Mouse (Mus musculus) kidney, adult 2 months (tissue): ENCODE data around the gene Phospho1. TPM values are rescaled to one million over a fixed set of nuclear protein-coding genes. Genes with fewer than 3 reads are reported as not detected.

Experiments used
- DNase-seq: peaks from one replicate; pipeline ENCODE4 v3.0.0; 2021
- H3K27ac ChIP-seq: fragments of 200-500 bp; 2 replicates; pipeline ENCODE4 v1.5.1; 2012; ENCODE audit warnings: low read depth, low read length, control low read depth, inconsistent platforms; ENCODE audit not compliant: insufficient read depth
- H3K27me3 ChIP-seq: fragments of 200-500 bp; replicated peaks from 2 replicates; pipeline ENCODE4 v1.6.1; 2012; ENCODE audit warnings: mild to moderate bottlenecking, moderate library complexity, low read length, inconsistent platforms; ENCODE audit not compliant: control insufficient read depth, insufficient read depth
- H3K36me3 ChIP-seq: fragments of 200-500 bp; 2 replicates; pipeline ENCODE4 v1.6.1; 2012; ENCODE audit warnings: mild to moderate bottlenecking, moderate library complexity, low read length, inconsistent platforms; ENCODE audit not compliant: control insufficient read depth, insufficient read depth
- H3K4me1 ChIP-seq: fragments of 200-500 bp; 2 replicates; pipeline ENCODE4 v1.6.1; 2011; ENCODE audit warnings: low read length; ENCODE audit not compliant: control insufficient read depth, insufficient read depth
- H3K4me3 ChIP-seq: fragments of 200-500 bp; 2 replicates; pipeline ENCODE4 v1.5.1; 2011; ENCODE audit warnings: mild to moderate bottlenecking, low read depth, low read length, control low read depth; ENCODE audit not compliant: insufficient read depth
- CTCF ChIP-seq: fragments of 200-500 bp; conservative IDR thresholded peaks from 2 replicates; pipeline ENCODE4 v1.5.1; 2011; ENCODE audit warnings: low read depth, mild to moderate bottlenecking, control low read depth, low read length, moderate library complexity, mixed read lengths; ENCODE audit not compliant: insufficient read depth, insufficient read length
- POLR2A ChIP-seq: fragments of 200-500 bp; IDR thresholded peaks from one replicate; pipeline ENCODE4 v1.6.1; 2011; ENCODE audit warnings: low read depth, low read length, control low read depth
- WGBS: fragments of 180-500 bp; shearing (Covaris S2); methylation state at CpG from one replicate; pipeline ENCODE4 v1.1.7; 2018; 5-methylcytosine and 5-hydroxymethylcytosine counted together
- polyA plus RNA-seq: library from polyadenylated mRNA; depleted of rRNA; stranded (reverse); fragments of >200 nt; gene quantifications from 2 replicates; pipeline ENCODE4 v1.2.3, GENCODE M21; 2012; rRNA removed

Phospho1 gene
- 26.4 and 46.5 TPM in 2 replicates for polyA plus RNA-seq

DNA sequence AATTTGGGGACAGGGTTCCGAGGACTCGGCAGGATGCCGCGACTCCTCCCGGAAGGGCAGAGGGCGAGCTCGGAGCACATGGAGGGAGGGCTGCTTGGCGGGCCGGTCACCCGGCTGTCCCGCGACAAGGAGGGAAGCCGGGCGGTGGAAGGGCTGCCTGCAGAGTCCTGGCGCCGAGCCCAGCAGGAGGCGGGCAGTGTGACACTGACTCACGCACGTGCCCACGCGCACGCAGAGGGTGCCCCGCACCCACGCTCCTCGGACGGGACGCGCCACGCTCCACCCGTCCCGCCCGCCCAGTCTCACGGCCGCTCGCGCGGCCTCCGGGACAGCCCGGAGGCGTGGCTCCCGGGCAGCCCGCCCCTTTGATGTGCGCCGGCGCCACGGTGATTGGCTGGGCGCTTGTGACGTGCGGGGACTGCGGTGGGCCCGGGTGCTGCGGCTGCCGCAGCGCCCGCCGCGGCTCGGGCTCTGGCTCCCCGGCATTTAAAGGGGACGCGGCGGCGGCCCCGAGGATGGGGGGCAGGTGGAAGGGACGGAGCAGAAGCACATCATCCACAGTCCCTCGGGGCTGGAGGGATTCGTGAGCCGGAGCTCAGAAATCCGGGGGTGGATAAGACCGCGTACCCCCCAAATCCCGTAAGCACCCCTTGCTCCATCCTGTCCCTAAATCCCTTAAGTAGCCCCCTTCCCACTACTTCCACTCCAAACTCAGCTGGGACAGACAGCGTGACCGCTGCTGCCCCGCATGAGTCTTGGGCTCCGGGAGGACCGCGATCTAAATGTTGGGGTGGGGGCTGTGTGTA lies at the start of gene Phospho1:
Gene Phospho1 (plus strand): TSS at position 429 of the 806 bp plus-strand sequence.
- DNase-seq: peak; percentile 95
- no peaks in the 10 kb centered on the region for H3K4me1 ChIP-seq
- peak within 1 kb of the TSS; percentile 60 for H3K4me3 ChIP-seq
- no peaks in the 10 kb centered on the region for H3K27me3 ChIP-seq
- H3K27ac ChIP-seq: peak within 1 kb of the TSS; percentile 65; the same call in 1 of the 2 replicates
- TF ChIP-seq CTCF: no peak
- no peak for TF ChIP-seq POLR2A
- WGBS: under 1% methylated on average over 78 of the region's 78 CpGs
- H3K36me3 ChIP-seq: no peaks in the 10 kb centered on the region

DNA sequence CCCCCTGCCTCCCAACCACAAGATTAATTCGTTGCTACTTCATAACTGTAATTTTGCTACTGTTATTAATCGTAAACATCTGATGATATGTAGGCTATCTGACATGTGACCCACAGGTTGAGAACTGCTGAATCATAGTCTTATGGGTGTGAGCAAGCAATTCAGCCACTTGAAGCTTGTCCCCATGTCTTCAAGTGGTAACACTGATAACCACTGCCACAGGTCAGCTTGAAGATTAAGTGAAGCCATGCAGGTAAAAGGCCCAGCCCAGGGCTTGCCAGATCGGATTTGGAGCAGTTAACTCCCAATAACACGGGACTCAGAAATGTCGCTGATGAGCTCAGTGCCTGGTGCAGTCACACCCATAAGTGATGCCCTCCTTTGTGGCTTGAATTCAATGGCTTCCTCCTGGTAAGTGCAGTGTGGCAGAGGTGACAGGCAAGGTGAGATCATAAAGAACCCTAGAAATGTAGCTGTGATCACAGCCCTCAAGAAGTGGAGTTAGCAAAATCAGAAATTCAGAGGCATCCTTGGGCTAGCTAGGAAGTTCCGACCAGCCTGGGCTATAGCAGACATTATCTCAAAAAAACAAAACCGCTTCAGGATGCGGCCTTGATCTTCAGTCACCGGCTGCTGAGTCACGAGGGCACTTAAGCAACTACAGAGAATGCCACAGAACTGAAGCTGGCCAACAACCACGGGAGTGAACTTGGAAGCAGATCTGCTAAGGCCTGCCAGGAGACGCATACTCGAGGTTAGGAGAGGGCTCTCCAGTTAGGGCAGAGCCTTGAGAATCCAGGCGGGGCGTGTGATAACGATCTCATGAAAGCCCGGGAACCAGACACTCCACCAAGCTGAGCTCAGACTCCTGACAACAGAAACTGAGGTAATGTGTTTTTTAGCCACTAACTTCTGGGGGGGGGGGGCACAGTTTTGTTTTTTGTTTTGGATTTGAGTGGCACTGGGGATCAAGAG lies 46.7 kb upstream of the Phospho1 start:
- WGBS: 53% methylated on average over 17 of the region's 17 CpGs
- Histone ChIP-seq H3K27ac (peak overlapping the region; percentile 17; the same call in 1 of the 2 replicates), H3K4me1 (no peaks in the 10 kb centered on the region; the same call in 1 of the 2 replicates), H3K27me3 (no peaks in the 10 kb centered on the region), H3K36me3 (no peaks in the 10 kb centered on the region), H3K4me3 (no peak overlapping the region)
- DNase-seq: peak; percentile 77
- no peak for TF ChIP-seq CTCF
- no peak for TF ChIP-seq POLR2A

DNA sequence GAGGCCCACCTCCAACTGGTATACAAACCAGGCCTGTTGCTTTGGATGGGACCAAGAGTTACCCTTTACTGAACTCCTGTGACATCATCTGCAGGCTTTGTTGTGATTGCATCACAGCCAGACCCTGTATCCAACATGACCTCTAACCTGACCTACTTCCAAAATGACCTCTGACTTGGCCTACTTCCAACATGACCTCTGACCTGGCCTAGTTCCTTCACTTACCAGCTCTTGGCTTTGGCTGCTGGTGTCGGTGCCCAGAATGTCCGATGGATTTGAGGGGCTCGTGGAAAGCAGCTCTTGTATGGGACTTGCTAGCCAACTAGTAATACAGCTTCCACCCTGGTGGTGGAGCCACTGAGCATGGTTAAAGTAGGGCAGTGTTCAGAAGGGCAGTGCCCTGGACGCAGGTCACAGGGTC lies 45.5 kb upstream of the Phospho1 start:
- TF ChIP-seq POLR2A (no peak), CTCF (peak; percentile 31; the same call in 1 of the 2 replicates)
- no peaks in the 10 kb centered on the region for H3K36me3 ChIP-seq
- WGBS: 78% methylated on average over 4 of the region's 4 CpGs
- no peak overlapping the region for H3K4me3 ChIP-seq
- no peak overlapping the region for H3K27ac ChIP-seq
- H3K27me3 ChIP-seq: no peaks in the 10 kb centered on the region
- no peaks in the 10 kb centered on the region; the same call in 1 of the 2 replicates for H3K4me1 ChIP-seq
- peak; percentile 54 for DNase-seq

DNA sequence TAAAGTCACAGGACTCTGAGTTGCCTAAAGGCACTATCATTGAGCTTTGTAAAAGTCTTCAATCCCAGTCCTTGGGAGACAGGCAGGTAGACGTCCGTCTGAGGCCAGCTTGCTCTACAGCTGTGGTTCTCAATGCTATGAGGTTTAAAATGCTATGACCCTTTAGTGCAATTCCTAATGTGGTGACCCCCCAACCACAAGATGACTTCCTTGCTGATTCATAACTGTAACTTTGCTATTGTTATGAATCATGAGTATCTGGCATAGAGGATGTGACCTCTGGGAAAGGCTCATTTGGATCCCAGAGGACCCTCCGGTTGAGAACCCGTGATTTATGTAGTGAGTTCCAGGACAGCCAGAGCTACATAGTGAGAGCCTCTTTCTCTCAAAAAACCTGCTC lies 44.9 kb upstream of the Phospho1 start:
- H3K36me3 ChIP-seq: no peaks in the 10 kb centered on the region
- no peak for DNase-seq
- H3K27me3 ChIP-seq: no peaks in the 10 kb centered on the region
- no peaks in the 10 kb centered on the region for H3K4me1 ChIP-seq
- no peak overlapping the region for H3K27ac ChIP-seq
- TF ChIP-seq CTCF (no peak), POLR2A (no peak)
- no peak overlapping the region for H3K4me3 ChIP-seq
- WGBS: 70% methylated on average over 4 of the region's 4 CpGs

DNA sequence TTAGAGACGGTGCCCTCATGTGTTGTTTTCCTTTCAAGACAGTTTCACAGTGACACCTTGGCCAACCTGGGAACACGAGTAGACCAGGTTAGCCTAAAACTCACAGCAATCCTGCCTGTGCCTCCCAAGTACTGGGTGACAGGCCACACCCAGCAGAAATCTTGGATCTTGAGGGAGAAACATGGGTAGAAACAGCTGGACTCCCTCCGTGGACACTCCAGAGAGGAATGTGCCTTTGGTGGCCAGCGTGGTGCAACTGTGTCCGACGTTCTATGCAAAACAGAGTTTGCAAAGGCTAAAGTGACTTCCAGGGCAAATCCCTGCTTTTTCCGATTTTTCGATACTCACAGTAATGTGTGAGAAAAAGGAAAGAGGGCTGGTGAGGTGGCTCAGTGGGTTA lies 43.8 kb upstream of the Phospho1 start:
- WGBS: 90% methylated on average over 8 of the region's 8 CpGs
- Histone ChIP-seq H3K27ac (no peak overlapping the region), H3K27me3 (no peaks in the 10 kb centered on the region), H3K36me3 (no peaks in the 10 kb centered on the region), H3K4me1 (no peaks in the 10 kb centered on the region), H3K4me3 (no peak overlapping the region)
- DNase-seq: no peak
- TF ChIP-seq CTCF (no peak), POLR2A (no peak)

DNA sequence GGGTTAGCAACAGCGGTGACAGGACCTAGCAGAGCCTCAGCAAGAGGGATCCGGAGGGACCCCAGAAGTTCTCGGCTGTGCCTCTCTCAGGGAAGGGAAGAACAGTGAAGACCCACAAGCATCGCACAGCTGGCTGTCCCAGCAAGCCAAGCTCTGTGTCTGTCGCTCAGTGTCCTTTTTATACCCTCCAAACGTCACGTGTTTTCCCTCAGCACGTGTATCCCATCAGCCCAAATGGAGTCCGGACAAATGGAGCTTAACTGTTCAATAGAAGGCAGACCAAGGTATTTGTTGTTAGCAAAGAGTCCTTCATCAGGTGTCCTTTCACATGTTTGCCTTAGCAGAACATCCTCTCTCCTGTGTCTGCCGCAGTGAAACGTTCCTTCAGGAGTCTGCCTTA lies 42.7 kb upstream of the Phospho1 start:
- DNase-seq: no peak
- no peaks in the 10 kb centered on the region for H3K27me3 ChIP-seq
- no peak overlapping the region for H3K4me3 ChIP-seq
- no peak overlapping the region for H3K27ac ChIP-seq
- H3K4me1 ChIP-seq: no peaks in the 10 kb centered on the region
- TF ChIP-seq CTCF (no peak), POLR2A (no peak)
- H3K36me3 ChIP-seq: no peaks in the 10 kb centered on the region
- 78% methylated on average over 11 of the region's 11 CpGs for WGBS

DNA sequence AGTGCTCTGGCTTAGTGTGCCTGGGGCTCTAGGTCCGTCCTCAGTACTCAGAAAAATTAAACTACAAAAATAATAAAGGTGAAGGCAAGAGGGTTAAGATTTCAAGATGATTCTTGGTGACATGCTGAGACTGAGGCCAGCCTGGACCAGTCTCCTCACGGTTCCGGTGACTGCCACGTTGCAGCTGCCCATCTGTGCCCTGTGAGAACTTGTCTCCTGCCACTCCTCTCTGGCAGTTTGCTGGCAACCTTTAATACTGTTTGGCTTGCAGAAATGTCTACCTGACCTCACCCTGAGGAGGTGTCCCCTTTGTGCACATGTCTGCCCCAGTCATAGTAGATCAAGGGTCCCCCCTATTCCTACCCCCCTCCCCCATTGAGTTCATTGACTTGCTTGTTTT lies 40.8 kb upstream of the Phospho1 start:
- H3K36me3 ChIP-seq: no peaks in the 10 kb centered on the region
- H3K27me3 ChIP-seq: no peaks in the 10 kb centered on the region
- no peak overlapping the region for H3K4me3 ChIP-seq
- H3K27ac ChIP-seq: no peak overlapping the region
- DNase-seq: no peak
- H3K4me1 ChIP-seq: no peaks in the 10 kb centered on the region
- 84% methylated on average over 4 of the region's 4 CpGs for WGBS
- TF ChIP-seq CTCF (no peak), POLR2A (no peak)
